Mouse (Mus musculus) liver, embryonic 14.5 days (tissue): ENCODE results near the gene Rab12.

Experiments
- CTCF ChIP-seq: IDR thresholded peaks from 2 replicates; pipeline ENCODE4 v1.5.1; 2016; ENCODE audit warnings: antibody characterized with exemption, low read depth, control low read depth
- EP300 ChIP-seq: IDR thresholded peaks from 2 replicates; pipeline ENCODE4 v1.6.1; 2016; ENCODE audit warnings: antibody characterized with exemption, low read depth

DNA sequence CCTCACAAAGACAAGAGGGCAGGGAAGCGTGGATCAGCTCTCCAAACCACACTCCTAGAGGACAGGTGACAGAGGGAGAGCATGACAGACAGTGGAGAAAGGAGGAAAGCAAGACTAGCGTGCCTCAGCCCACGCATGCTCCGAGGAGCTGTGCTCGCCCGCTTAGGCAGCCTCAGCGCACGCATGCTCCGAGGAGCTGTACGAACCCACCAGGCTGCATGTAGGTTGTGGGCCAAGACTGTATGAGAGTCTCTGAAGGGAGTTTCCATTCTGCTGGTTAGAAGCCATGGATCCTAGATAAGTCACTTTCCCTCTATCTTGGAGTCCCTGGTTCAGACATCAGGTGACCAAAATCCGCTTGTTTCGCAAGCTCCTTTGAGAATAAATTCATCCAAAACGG lies 40.2 kb downstream of the Rab12 start:
- TF ChIP-seq CTCF (no peak), EP300 (no peak)
